ENCODE assay signal across 8 mouse cellular contexts in genomic region chr15:40169705-40170104, GRCm38 (mm10). TPM values are rescaled to one million over a fixed set of nuclear protein-coding genes. Genes with fewer than 3 reads are reported as not detected.
DNase-seq lines count a peak whose midpoint lies in the region; ATAC-seq lines count a peak whose summit lies in the region.

No protein-coding gene starts in this region.

- ATAC-seq in heart, embryonic 12.5 days (ENCODE audit: insufficient number of reproducible peaks, low FRiP score), result no peak
- no peak for ATAC-seq in embryonic facial prominence, embryonic 15.5 days (ENCODE audit: insufficient number of reproducible peaks, low FRiP score, low TSS enrichment, low read depth)
- ATAC-seq in midbrain, embryonic 12.5 days (ENCODE audit: low FRiP score, low read depth), result peak; percentile 77
- ATAC-seq in monocyte, adult 5-6 weeks (replicated peaks; ENCODE audit: insufficient number of reproducible peaks, low FRiP score, low TSS enrichment, poor library complexity, severe bottlenecking), result no peak
- no peak for ATAC-seq in megakaryocyte-erythroid progenitor cell, adult 5-6 weeks (replicated peaks; ENCODE audit: low FRiP score, low TSS enrichment, poor library complexity, severe bottlenecking)

- 67% methylated on average over 13 of the region's 13 CpGs for WGBS in heart, embryonic 12.5 days
- 67% methylated on average over 13 of the region's 13 CpGs for WGBS in heart, embryonic 10.5 days
- WGBS in embryonic facial prominence, embryonic 15.5 days, result 33% methylated on average over 13 of the region's 13 CpGs
- 27% methylated on average over 11 of the region's 13 CpGs for WGBS in midbrain, embryonic 12.5 days

- H3K27ac ChIP-seq in heart, embryonic 12.5 days (ENCODE audit: poor library complexity, severe bottlenecking), result no peak overlapping the region
- no peak overlapping the region for H3K27ac ChIP-seq in heart, embryonic 10.5 days
- no peak overlapping the region for H3K27ac ChIP-seq in embryonic facial prominence, embryonic 15.5 days (replicated peaks)
- no peak overlapping the region for H3K27ac ChIP-seq in midbrain, embryonic 12.5 days (replicated peaks)

- no peaks in the 10 kb centered on the region for H3K27me3 ChIP-seq in heart, embryonic 12.5 days (replicated peaks)
- H3K27me3 ChIP-seq in heart, embryonic 10.5 days (ENCODE audit: insufficient read depth, poor library complexity, severe bottlenecking), result no peaks in the 10 kb centered on the region
- H3K27me3 ChIP-seq in embryonic facial prominence, embryonic 15.5 days, result no peaks in the 10 kb centered on the region
- H3K27me3 ChIP-seq in midbrain, embryonic 12.5 days, result 0 out of 2 replicates have a peak, but pooled peaks cover 3% of the 10 kb centered on the region

- no peak overlapping the region for H3K9ac ChIP-seq in heart, embryonic 12.5 days
- H3K9ac ChIP-seq in embryonic facial prominence, embryonic 15.5 days, result no peak overlapping the region
- H3K9ac ChIP-seq in midbrain, embryonic 12.5 days (replicated peaks), result no peak overlapping the region

- H3K36me3 ChIP-seq in heart, embryonic 12.5 days, result no peaks in the 10 kb centered on the region
- no peaks in the 10 kb centered on the region for H3K36me3 ChIP-seq in heart, embryonic 10.5 days
- no peaks in the 10 kb centered on the region for H3K36me3 ChIP-seq in embryonic facial prominence, embryonic 15.5 days
- no peaks in the 10 kb centered on the region for H3K36me3 ChIP-seq in midbrain, embryonic 12.5 days

- no peak overlapping the region for H3K4me3 ChIP-seq in heart, embryonic 12.5 days
- no peak overlapping the region for H3K4me3 ChIP-seq in heart, embryonic 10.5 days
- 0 out of 2 replicates have a peak overlapping the region, but pooled peaks have one; percentile 6 for H3K4me3 ChIP-seq in embryonic facial prominence, embryonic 15.5 days (replicated peaks)
- peak overlapping the region; percentile 12; the same call in 1 of the 2 replicates for H3K4me3 ChIP-seq in midbrain, embryonic 12.5 days

- peaks cover 8% of the 10 kb centered on the region; the same call in 1 of the 2 replicates for H3K4me1 ChIP-seq in heart, embryonic 12.5 days (replicated peaks)
- peaks cover 7% of the 10 kb centered on the region for H3K4me1 ChIP-seq in heart, embryonic 10.5 days
- peaks cover 13% of the 10 kb centered on the region for H3K4me1 ChIP-seq in embryonic facial prominence, embryonic 15.5 days
- H3K4me1 ChIP-seq in midbrain, embryonic 12.5 days, result peaks cover 15% of the 10 kb centered on the region

- no peaks in the 10 kb centered on the region for H3K9me3 ChIP-seq in heart, embryonic 12.5 days (replicated peaks)
- H3K9me3 ChIP-seq in heart, embryonic 10.5 days, result no peaks in the 10 kb centered on the region
- no peaks in the 10 kb centered on the region for H3K9me3 ChIP-seq in embryonic facial prominence, embryonic 15.5 days (replicated peaks)
- no peaks in the 10 kb centered on the region for H3K9me3 ChIP-seq in midbrain, embryonic 12.5 days

- peak overlapping the region; percentile 2; the same call in 1 of the 2 replicates for H3K4me2 ChIP-seq in heart, embryonic 12.5 days
- peak overlapping the region; percentile 33 for H3K4me2 ChIP-seq in embryonic facial prominence, embryonic 15.5 days (replicated peaks)
- H3K4me2 ChIP-seq in midbrain, embryonic 12.5 days (replicated peaks), result peak overlapping the region; percentile 40

- DNase-seq in heart, embryonic 10.5 days (ENCODE audit: low spot score), result no peak
- DNase-seq in R1 (ENCODE audit: low read depth, low spot score), result peak; percentile 44
- no peak for DNase-seq in adrenal gland, postnatal 36 days

RNA-seq across cellular contexts. Expression of gene 9330182O14Rik, which starts 35.5 kb away (rescaled TPM):
- not detected in 2 replicates for polyA plus RNA-seq in heart, embryonic 12.5 days (2016; fragmentation: Nextera tagmentation; extraction: Ambion mirVana)
- polyA plus RNA-seq in heart, embryonic 10.5 days (2016; fragmentation: Nextera tagmentation; extraction: Ambion mirVana), result not detected in 2 replicates
- not detected in 2 replicates for polyA plus RNA-seq in embryonic facial prominence, embryonic 15.5 days (2015; fragmentation: Nextera tagmentation; extraction: Ambion mirVana)
- polyA plus RNA-seq in midbrain, embryonic 12.5 days (2016; fragmentation: Nextera tagmentation; extraction: Ambion mirVana), result not detected in 2 replicates
- under 1 TPM in 1 of 2 experiments, not detected in 1; 0.16 TPM for total RNA-seq in adrenal gland, postnatal 36 days (2021)
- not detected in 3 replicates for total RNA-seq in monocyte, adult 5-6 weeks (2017)
- total RNA-seq in megakaryocyte-erythroid progenitor cell, adult 5-6 weeks (2014; fragmentation: Nextera tagmentation), result not detected in 2 replicates
- not detected in 2 replicates for total RNA-seq in megakaryocyte-erythroid progenitor cell, adult 5-6 weeks (2017)

Comparison
In these comparisons a context has a peak if more than half of its experiments do, and no peak if none do; other contexts are left out.
1. H3K4me3 ChIP-seq: peak in embryonic facial prominence, embryonic 15.5 days (single experiment) and midbrain, embryonic 12.5 days (single experiment); none in heart, embryonic 12.5 days (single experiment) and heart, embryonic 10.5 days (single experiment).
2. Peak in every context shown above with its lines, with median percentiles within 50 percentile points of each other: H3K4me2 ChIP-seq.